Mouse (Mus musculus): ENCODE measurements at regions not wholly inside any gene's neighbourhood (a gene's known extent, or its start where the extent isn't known, plus 50 kb on each side); places are given as distances from the start of the nearest gene placed in this dataset.

DNA sequence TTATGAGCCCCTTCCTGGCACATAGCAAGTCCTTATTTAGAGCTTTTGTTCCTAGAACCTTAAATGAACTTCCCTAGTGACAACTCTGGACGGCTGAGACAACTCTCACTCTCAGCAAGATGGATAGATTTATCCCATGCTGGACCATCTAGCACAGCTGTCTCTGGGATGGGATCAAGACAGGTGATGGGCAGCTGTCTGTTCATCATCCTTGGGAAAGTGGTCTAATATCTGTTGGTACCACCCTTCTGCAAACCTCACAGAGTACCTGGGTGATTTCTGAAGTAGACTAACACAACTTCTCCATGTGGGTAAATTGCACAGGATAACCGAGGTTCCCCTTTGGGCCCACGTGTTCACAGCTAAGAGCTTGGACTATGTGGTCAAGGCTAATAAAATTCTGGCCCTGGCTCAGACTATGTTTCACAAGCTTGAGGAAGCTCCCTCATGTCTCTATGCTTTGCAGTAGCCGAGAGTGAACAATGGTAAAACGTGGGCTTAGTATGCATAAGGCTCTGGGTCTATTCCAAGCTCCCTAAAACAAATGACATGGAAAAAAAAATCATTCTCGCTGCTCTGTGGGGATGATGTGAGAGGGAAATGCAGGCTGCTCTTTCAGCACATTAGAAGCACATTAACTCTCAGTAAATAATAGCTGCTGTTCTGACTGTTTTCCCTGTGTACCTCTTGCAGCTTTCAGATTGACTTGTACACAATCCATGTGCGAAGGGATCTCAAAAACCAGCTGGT, 135.1 kb upstream of the 1700056E22Rik start:
- TF ChIP-seq CTCF (IDR thresholded peaks at IDR 0.05; ENCODE audit: low read depth, low read length) (no peak), POLR2A (IDR thresholded peaks at IDR 0.05; ENCODE audit: insufficient read depth, low read length) (no peak), EP300 (IDR thresholded peaks at IDR 0.05; ENCODE audit: insufficient read depth, low read depth, low read length) (no peak)

All from ES-Bruce4 (cell line).